Mouse (Mus musculus): Measurements from ENCODE around the gene Klra1. TPM values are rescaled to one million over a fixed set of nuclear protein-coding genes. Genes with fewer than 3 reads are reported as not detected.

The Klra1 gene
- total and polyA plus RNA-seq, 3 experiments, result not detected

Other genes starting within 250 kb of the Klra1 start
- gene Klra9, start 193.8 kb downstream of the Klra1 start, total RNA-seq (2012; rRNA removed), result not detected in 2 replicates
- gene Klra9, start 193.8 kb downstream of the Klra1 start, total RNA-seq (2014; rRNA removed), result not detected in 2 replicates
- gene Klra9, start 193.8 kb downstream of the Klra1 start, polyA plus RNA-seq (2012; ENCODE audit: insufficient read length, low read depth), result not detected in 2 replicates
- not detected in 2 replicates for gene Klra7, start 153.6 kb downstream of the Klra1 start, total RNA-seq (2012; rRNA removed)
- gene Klra7, start 153.6 kb downstream of the Klra1 start, total RNA-seq (2014; rRNA removed), result not detected in 2 replicates
- gene Klra7, start 153.6 kb downstream of the Klra1 start, polyA plus RNA-seq (2012; ENCODE audit: insufficient read length, low read depth), result not detected in 2 replicates
- gene Klra10, start 104.9 kb downstream of the Klra1 start, total RNA-seq (2012; rRNA removed), result not detected in 2 replicates
- not detected in 2 replicates for gene Klra10, start 104.9 kb downstream of the Klra1 start, total RNA-seq (2014; rRNA removed)
- not detected in 2 replicates for gene Klra10, start 104.9 kb downstream of the Klra1 start, polyA plus RNA-seq (2012; ENCODE audit: insufficient read length, low read depth)
- gene Klra3, start 49.3 kb downstream of the Klra1 start, total RNA-seq (2012; rRNA removed), result not detected in 2 replicates
- gene Klra3, start 49.3 kb downstream of the Klra1 start, total RNA-seq (2014; rRNA removed), result not detected in 2 replicates
- not detected in 2 replicates for gene Klra3, start 49.3 kb downstream of the Klra1 start, polyA plus RNA-seq (2012; ENCODE audit: insufficient read length, low read depth)

All from CH12.LX (cell line).